Mouse (Mus musculus) C2C12 (cell line): ENCODE data around the gene Resp18.

Experiments used
- CEBPB ChIP-seq: IDR thresholded peaks from one replicate; pipeline ENCODE4 v1.6.1; 2011; ENCODE audit warnings: low read depth, mild to moderate bottlenecking, control low read depth, moderate library complexity
- CTCF ChIP-seq: IDR thresholded peaks from one replicate; pipeline ENCODE4 v1.5.1; 2011; ENCODE audit not compliant: control insufficient read depth, insufficient read depth, insufficient read length
- MAX ChIP-seq: IDR thresholded peaks from one replicate; pipeline ENCODE4 v1.6.1; 2011; ENCODE audit warnings: mild to moderate bottlenecking, control low read depth
- USF1 ChIP-seq: IDR thresholded peaks from one replicate; pipeline ENCODE4 v1.6.1; 2011; ENCODE audit warnings: low read depth, mild to moderate bottlenecking, control low read depth, moderate library complexity

DNA sequence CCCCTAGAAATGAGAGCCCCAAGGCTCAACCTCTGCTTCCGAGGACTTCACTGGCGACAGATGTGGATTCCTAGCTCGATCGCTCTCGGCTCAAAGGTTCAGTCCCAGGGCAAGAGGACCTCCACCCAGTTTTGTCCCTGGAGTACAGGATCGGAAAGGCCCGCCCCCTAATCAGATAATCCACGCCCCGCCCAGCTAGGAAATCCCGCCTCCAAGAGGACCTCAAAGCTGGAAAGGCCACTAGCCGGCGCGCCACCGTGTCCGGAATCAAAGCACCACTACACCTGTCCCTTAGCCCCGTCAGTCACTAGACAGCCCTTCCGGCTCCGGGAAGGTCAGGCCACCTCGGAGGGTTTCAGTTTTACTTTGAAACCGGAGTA, 38.6 kb upstream of the Resp18 start:
- TF ChIP-seq CTCF (no peak), CEBPB (no peak), MAX (no peak), USF1 (no peak)
